Mouse (Mus musculus) frontal cortex, adult 2 months (tissue): ENCODE results near the gene Dglucy. TPM values are rescaled to one million over a fixed set of nuclear protein-coding genes. Genes with fewer than 3 reads are reported as not detected.
A peak's percentile ranks its signal among the peaks of the same experiment; 100 is the strongest.
"Not testable (repeated sequence)": the region's sequence is repeated elsewhere in the genome, so short reads cannot be mapped to it uniquely, and the experiment has no call there.

Experiments
- DNase-seq, 2 experiments: peaks; one replicate each; pipeline ENCODE4 v3.0.0; 2022; ENCODE audit warnings: low spot score in 1 of 2; ENCODE audit errors: extremely low spot score in 1 of 2
- polyA plus RNA-seq: library from polyadenylated mRNA; depleted of rRNA; stranded (reverse); fragments of >200 nt; gene quantifications from 2 replicates; pipeline ENCODE4 v1.2.3, GENCODE M21; 2012

Dglucy gene
- polyA plus RNA-seq, 1 experiment, result 9.4 TPM

GRCm38 (mm10) chr12:100778276-100778933, 452 bp upstream of the Dglucy start:
- no peak for DNase-seq

- no peak for DNase-seq
These were observed 1.6 kb downstream of the Dglucy start for GRCm38 (mm10) chr12:100780416-100780815.

- DNase-seq, result no peak
These were observed 2.7 kb downstream of the Dglucy start for GRCm38 (mm10) chr12:100781428-100782120.

GRCm38 (mm10) chr12:100784152-100784551, 5.3 kb downstream of the Dglucy start:
- DNase-seq, result no peak

GRCm38 (mm10) chr12:100785344-100785743, 6.5 kb downstream of the Dglucy start:
- DNase-seq, result no peak

- no peak for DNase-seq
These were observed 11.2 kb downstream of the Dglucy start for GRCm38 (mm10) chr12:100789981-100790550.

GRCm38 (mm10) chr12:100791425-100791824, 12.6 kb downstream of the Dglucy start:
- DNase-seq, result no peak

GRCm38 (mm10) chr12:100794450-100795230, 15.8 kb downstream of the Dglucy start:
- no peak for DNase-seq

- DNase-seq, result no peak
These were observed 16.7 kb downstream of the Dglucy start for GRCm38 (mm10) chr12:100795390-100796036.

GRCm38 (mm10) chr12:100803391-100803790, 24.5 kb downstream of the Dglucy start:
- not testable (repeated sequence) for DNase-seq

- no peak for DNase-seq
These were observed 28.4 kb downstream of the Dglucy start for GRCm38 (mm10) chr12:100807280-100807679.

GRCm38 (mm10) chr12:100808609-100809280, 29.9 kb downstream of the Dglucy start:
- DNase-seq, result peak; percentile 24 to 57

- no peak for DNase-seq
These were observed 31.7 kb downstream of the Dglucy start for GRCm38 (mm10) chr12:100810542-100810941.

- DNase-seq, result peak in 1 of 2 experiments; percentile 23
These were observed 35.0 kb downstream of the Dglucy start for GRCm38 (mm10) chr12:100813901-100814300.

GRCm38 (mm10) chr12:100814671-100815070, 35.8 kb downstream of the Dglucy start:
- no peak for DNase-seq

GRCm38 (mm10) chr12:100816906-100817305, 38.0 kb downstream of the Dglucy start:
- no peak for DNase-seq

GRCm38 (mm10) chr12:100819965-100820364, 41.1 kb downstream of the Dglucy start:
- DNase-seq, result no peak

GRCm38 (mm10) chr12:100831021-100831420, 52.2 kb downstream of the Dglucy start:
- no peak for DNase-seq

- no peak for DNase-seq
These were observed 52.9 kb downstream of the Dglucy start for GRCm38 (mm10) chr12:100831629-100832325.
